Mouse (Mus musculus): ENCODE data around the gene Esrrg.

The Esrrg gene

GRCm38 (mm10) chr1:188017956-188018862 lies 409.6 kb downstream of the Esrrg start:
- H3K9me3 ChIP-seq (ENCODE audit: low read length), result no peaks in the 10 kb centered on the region
- no peak for TF ChIP-seq NANOG (IDR thresholded peaks at IDR 0.05; ENCODE audit: borderline replicate concordance, low read length)
- TF ChIP-seq CTCF (conservative IDR thresholded peaks at IDR 0.05; ENCODE audit: low read length), result no peak
- TF ChIP-seq POU5F1 (IDR thresholded peaks at IDR 0.05; ENCODE audit: borderline replicate concordance, low read length), result no peak
- H3K27me3 ChIP-seq (ENCODE audit: insufficient read depth, low read length), result no peaks in the 10 kb centered on the region
- H3K36me3 ChIP-seq (ENCODE audit: insufficient read depth, low read length), result no peaks in the 10 kb centered on the region
- H3K4me3 ChIP-seq (replicated peaks; ENCODE audit: low read length), result no peak overlapping the region
- no peaks in the 10 kb centered on the region for H3K4me1 ChIP-seq (replicated peaks; ENCODE audit: low read depth, low read length)

GRCm38 (mm10) chr1:188029205-188029604 lies 420.6 kb downstream of the Esrrg start:
- no peak for TF ChIP-seq POU5F1 (IDR thresholded peaks at IDR 0.05; ENCODE audit: borderline replicate concordance, low read length)
- no peak for TF ChIP-seq CTCF (conservative IDR thresholded peaks at IDR 0.05; ENCODE audit: low read length)
- no peak for TF ChIP-seq NANOG (IDR thresholded peaks at IDR 0.05; ENCODE audit: borderline replicate concordance, low read length)
- no peak overlapping the region for H3K4me3 ChIP-seq (replicated peaks; ENCODE audit: low read length)

GRCm38 (mm10) chr1:188030116-188030515 lies 421.5 kb downstream of the Esrrg start:
- Histone ChIP-seq H3K36me3 (ENCODE audit: insufficient read depth, low read length) (no peaks in the 10 kb centered on the region), H3K4me1 (replicated peaks; ENCODE audit: low read depth, low read length) (no peaks in the 10 kb centered on the region), H3K9me3 (ENCODE audit: low read length) (no peaks in the 10 kb centered on the region), H3K4me3 (replicated peaks; ENCODE audit: low read length) (no peak overlapping the region), H3K27me3 (ENCODE audit: insufficient read depth, low read length) (no peaks in the 10 kb centered on the region)
- no peak for TF ChIP-seq NANOG (IDR thresholded peaks at IDR 0.05; ENCODE audit: borderline replicate concordance, low read length)
- TF ChIP-seq POU5F1 (IDR thresholded peaks at IDR 0.05; ENCODE audit: borderline replicate concordance, low read length), result no peak
- no peak for TF ChIP-seq CTCF (conservative IDR thresholded peaks at IDR 0.05; ENCODE audit: low read length)

More at GRCm38 (mm10) chr1:188029205-188029604, 420.6 kb downstream of the Esrrg start:
- H3K9me3 ChIP-seq (ENCODE audit: low read length), result no peaks in the 10 kb centered on the region
- no peaks in the 10 kb centered on the region for H3K27me3 ChIP-seq (ENCODE audit: insufficient read depth, low read length)
- no peaks in the 10 kb centered on the region for H3K4me1 ChIP-seq (replicated peaks; ENCODE audit: low read depth, low read length)
- H3K36me3 ChIP-seq (ENCODE audit: insufficient read depth, low read length), result no peaks in the 10 kb centered on the region

- no peaks in the 10 kb centered on the region for H3K9me3 ChIP-seq (ENCODE audit: low read length)
- H3K36me3 ChIP-seq (ENCODE audit: insufficient read depth, low read length), result no peaks in the 10 kb centered on the region
- H3K4me1 ChIP-seq (replicated peaks; ENCODE audit: low read depth, low read length), result no peaks in the 10 kb centered on the region
- TF ChIP-seq NANOG (IDR thresholded peaks at IDR 0.05; ENCODE audit: borderline replicate concordance, low read length) (peak; percentile 32; the same call in 1 of the 2 replicates), CTCF (conservative IDR thresholded peaks at IDR 0.05; ENCODE audit: low read length) (no peak), POU5F1 (IDR thresholded peaks at IDR 0.05; ENCODE audit: borderline replicate concordance, low read length) (no peak)
- no peaks in the 10 kb centered on the region for H3K27me3 ChIP-seq (ENCODE audit: insufficient read depth, low read length)
- H3K4me3 ChIP-seq (replicated peaks; ENCODE audit: low read length), result no peak overlapping the region
Measured at GRCm38 (mm10) chr1:188031276-188031675, 422.7 kb downstream of the Esrrg start.

GRCm38 (mm10) chr1:188035957-188036356 lies 427.4 kb downstream of the Esrrg start:
- H3K36me3 ChIP-seq (ENCODE audit: insufficient read depth, low read length), result no peaks in the 10 kb centered on the region

GRCm38 (mm10) chr1:188046691-188047121 lies 438.1 kb downstream of the Esrrg start:
- peaks cover 5% of the 10 kb centered on the region for H3K9me3 ChIP-seq (ENCODE audit: low read length)
- H3K4me3 ChIP-seq (replicated peaks; ENCODE audit: low read length), result no peak overlapping the region
- TF ChIP-seq CTCF (conservative IDR thresholded peaks at IDR 0.05; ENCODE audit: low read length), result no peak
- TF ChIP-seq POU5F1 (IDR thresholded peaks at IDR 0.05; ENCODE audit: borderline replicate concordance, low read length), result no peak
- TF ChIP-seq NANOG (IDR thresholded peaks at IDR 0.05; ENCODE audit: borderline replicate concordance, low read length), result no peak
- no peaks in the 10 kb centered on the region for H3K27me3 ChIP-seq (ENCODE audit: insufficient read depth, low read length)
- no peaks in the 10 kb centered on the region for H3K36me3 ChIP-seq (ENCODE audit: insufficient read depth, low read length)
- H3K4me1 ChIP-seq (replicated peaks; ENCODE audit: low read depth, low read length), result no peaks in the 10 kb centered on the region

More at GRCm38 (mm10) chr1:188035957-188036356, 427.4 kb downstream of the Esrrg start:
- no peaks in the 10 kb centered on the region for H3K9me3 ChIP-seq (ENCODE audit: low read length)
- H3K27me3 ChIP-seq (ENCODE audit: insufficient read depth, low read length), result no peaks in the 10 kb centered on the region
- H3K4me3 ChIP-seq (replicated peaks; ENCODE audit: low read length), result no peak overlapping the region
- no peaks in the 10 kb centered on the region for H3K4me1 ChIP-seq (replicated peaks; ENCODE audit: low read depth, low read length)
- TF ChIP-seq POU5F1 (IDR thresholded peaks at IDR 0.05; ENCODE audit: borderline replicate concordance, low read length) (no peak), NANOG (IDR thresholded peaks at IDR 0.05; ENCODE audit: borderline replicate concordance, low read length) (no peak), CTCF (conservative IDR thresholded peaks at IDR 0.05; ENCODE audit: low read length) (no peak)

- TF ChIP-seq CTCF (conservative IDR thresholded peaks at IDR 0.05; ENCODE audit: low read length) (no peak), POU5F1 (IDR thresholded peaks at IDR 0.05; ENCODE audit: borderline replicate concordance, low read length) (no peak), NANOG (IDR thresholded peaks at IDR 0.05; ENCODE audit: borderline replicate concordance, low read length) (no peak)
- no peaks in the 10 kb centered on the region for H3K36me3 ChIP-seq (ENCODE audit: insufficient read depth, low read length)
- H3K4me1 ChIP-seq (replicated peaks; ENCODE audit: low read depth, low read length), result no peaks in the 10 kb centered on the region
- no peak overlapping the region for H3K4me3 ChIP-seq (replicated peaks; ENCODE audit: low read length)
- H3K27me3 ChIP-seq (ENCODE audit: insufficient read depth, low read length), result no peaks in the 10 kb centered on the region
- H3K9me3 ChIP-seq (ENCODE audit: low read length), result peaks cover 5% of the 10 kb centered on the region
Measured at GRCm38 (mm10) chr1:188047148-188047547, 438.6 kb downstream of the Esrrg start.

GRCm38 (mm10) chr1:188055888-188056287 lies 447.3 kb downstream of the Esrrg start:
- no peaks in the 10 kb centered on the region for H3K9me3 ChIP-seq (ENCODE audit: low read length)
- no peaks in the 10 kb centered on the region for H3K36me3 ChIP-seq (ENCODE audit: insufficient read depth, low read length)
- no peak overlapping the region for H3K4me3 ChIP-seq (replicated peaks; ENCODE audit: low read length)
- no peaks in the 10 kb centered on the region for H3K4me1 ChIP-seq (replicated peaks; ENCODE audit: low read depth, low read length)
- TF ChIP-seq CTCF (conservative IDR thresholded peaks at IDR 0.05; ENCODE audit: low read length) (no peak), NANOG (IDR thresholded peaks at IDR 0.05; ENCODE audit: borderline replicate concordance, low read length) (no peak), POU5F1 (IDR thresholded peaks at IDR 0.05; ENCODE audit: borderline replicate concordance, low read length) (no peak)
- no peaks in the 10 kb centered on the region for H3K27me3 ChIP-seq (ENCODE audit: insufficient read depth, low read length)

Data from E14TG2a.4 (cell line).